Mouse (Mus musculus): ENCODE results near the gene 2310034G01Rik. TPM values are rescaled to one million over a fixed set of nuclear protein-coding genes. Genes with fewer than 3 reads are reported as not detected.

2310034G01Rik gene
- total and polyA plus RNA-seq, 3 experiments = 1.1 to 1.6 (median 1.4) TPM

GRCm38 (mm10) chr19:46300294-46301045, 49.6 kb downstream of the 2310034G01Rik start:
- dilution Hi-C loops (cut with MboI; ENCODE audit: extremely low pct_ligation_motif_present, extremely low pct_unique_long_range_greater_than_20kb, low sequenced_read_pairs) = no loop called here
- no peak overlapping the region for H3K4me2 ChIP-seq (ENCODE audit: insufficient read depth, low read depth, poor library complexity, severe bottlenecking)
- in situ Hi-C loops (cut with MboI; ENCODE audit: low pct_ligation_motif_present, low pct_unique_long_range_greater_than_20kb, low sequenced_read_pairs) = no loop called here
- no peak overlapping the region for H3K27ac ChIP-seq (ENCODE audit: insufficient read depth, low read depth)
- no peak overlapping the region for H3K4me3 ChIP-seq (replicated peaks in 1 of 3; ENCODE audit: low read depth in 2 of 3, low read length in 2 of 3, poor library complexity in 1 of 3)
- peaks cover 5 to 21% of the 10 kb centered on the region in 2 experiments; a peak in 3 of 4 replicates for H3K4me1 ChIP-seq (ENCODE audit: control insufficient read depth in 1 of 2, insufficient read depth in 2 of 2)
- H3K9ac ChIP-seq (ENCODE audit: insufficient read depth, low read depth) = no peak overlapping the region
- H3K36me3 ChIP-seq (replicated peaks in 1 of 2; ENCODE audit: control insufficient read depth in 1 of 2, insufficient read depth in 1 of 2, low read length in 1 of 2) = peaks cover 0 to 6% of the 10 kb centered on the region in 2 experiments
- TF ChIP-seq USF1 (IDR thresholded peaks at IDR 0.05; ENCODE audit: low read depth, low read length) (0 out of 2 replicates have a peak, but pooled peaks have one; percentile 4), E2F4 (IDR thresholded peaks at IDR 0.05; ENCODE audit: insufficient replicate concordance, low read depth, low read length) (no peak), ELF1 (IDR thresholded peaks at IDR 0.05; ENCODE audit: low read depth, low read length) (no peak), USF2 (conservative IDR thresholded peaks at IDR 0.05; ENCODE audit: low read depth, low read length) (0 out of 2 replicates have a peak, but pooled peaks have one; percentile 10), RAD21 (IDR thresholded peaks at IDR 0.05; ENCODE audit: low read depth, low read length) (no peak), RCOR1 (conservative IDR thresholded peaks at IDR 0.05; ENCODE audit: low read depth, low read length) (no peak), SMC3 (IDR thresholded peaks at IDR 0.05; ENCODE audit: low read depth, low read length) (no peak), ZNF384 (IDR thresholded peaks at IDR 0.05; ENCODE audit: low read depth, low read length) (no peak), KAT2A (IDR thresholded peaks at IDR 0.05; ENCODE audit: insufficient replicate concordance, low read length) (no peak), NELFE (IDR thresholded peaks at IDR 0.05; ENCODE audit: low read depth, low read length) (no peak)
- no peaks in the 10 kb centered on the region for H3K27me3 ChIP-seq (replicated peaks)
- no peak for DNase-seq (ENCODE audit: extremely low read depth)
- no peaks in the 10 kb centered on the region for H3K9me3 ChIP-seq (replicated peaks; ENCODE audit: low read length)
- H3K79me2 ChIP-seq (replicated peaks; ENCODE audit: control insufficient read depth, extremely low read depth, insufficient read depth, poor library complexity, severe bottlenecking) = no peaks in the 10 kb centered on the region

Other genes starting within 250 kb of the 2310034G01Rik start
- not detected in 2 replicates for gene Elovl3, start 218.4 kb downstream of the 2310034G01Rik start, total RNA-seq (2012; rRNA removed)
- not detected in 2 replicates for gene Elovl3, start 218.4 kb downstream of the 2310034G01Rik start, total RNA-seq (2014; rRNA removed)
- not detected in 2 replicates for gene Elovl3, start 218.4 kb downstream of the 2310034G01Rik start, polyA plus RNA-seq (2012; ENCODE audit: insufficient read length, low read depth)
- not detected in 2 replicates for gene Pitx3, start 202.0 kb downstream of the 2310034G01Rik start, total RNA-seq (2012; rRNA removed)
- gene Pitx3, start 202.0 kb downstream of the 2310034G01Rik start, total RNA-seq (2014; rRNA removed) = not detected in 2 replicates
- not detected in 2 replicates for gene Pitx3, start 202.0 kb downstream of the 2310034G01Rik start, polyA plus RNA-seq (2012; ENCODE audit: insufficient read length, low read depth)
- 18.7 and 22.7 TPM in 2 replicates for gene Gbf1, start 197.8 kb downstream of the 2310034G01Rik start, total RNA-seq (2012; rRNA removed)
- gene Gbf1, start 197.8 kb downstream of the 2310034G01Rik start, total RNA-seq (2014; rRNA removed) = 7.1 and 8.6 TPM in 2 replicates
- gene Gbf1, start 197.8 kb downstream of the 2310034G01Rik start, polyA plus RNA-seq (2012; ENCODE audit: insufficient read length, low read depth) = 23.9 and 26.1 TPM in 2 replicates
- 45.0 and 64.8 TPM in 2 replicates for gene Nfkb2, start 46.0 kb downstream of the 2310034G01Rik start, total RNA-seq (2012; rRNA removed)
- 37.1 and 44.3 TPM in 2 replicates for gene Nfkb2, start 46.0 kb downstream of the 2310034G01Rik start, total RNA-seq (2014; rRNA removed)
- gene Nfkb2, start 46.0 kb downstream of the 2310034G01Rik start, polyA plus RNA-seq (2012; ENCODE audit: insufficient read length, low read depth) = 67.5 and 71.7 TPM in 2 replicates
- 1.3 and 2.2 TPM in 2 replicates for gene Psd, start 23.1 kb downstream of the 2310034G01Rik start, total RNA-seq (2012; rRNA removed)
- 0.39 and 0.70 TPM in 2 replicates for gene Psd, start 23.1 kb downstream of the 2310034G01Rik start, total RNA-seq (2014; rRNA removed)
- 20.1 and 20.6 TPM in 2 replicates for gene Psd, start 23.1 kb downstream of the 2310034G01Rik start, polyA plus RNA-seq (2012; ENCODE audit: insufficient read length, low read depth)
- gene Fbxl15, start 22.1 kb downstream of the 2310034G01Rik start, total RNA-seq (2012; rRNA removed) = 9.9 and 10.4 TPM in 2 replicates
- gene Fbxl15, start 22.1 kb downstream of the 2310034G01Rik start, total RNA-seq (2014; rRNA removed) = 6.8 and 9.4 TPM in 2 replicates
- 7.3 and 7.6 TPM in 2 replicates for gene Fbxl15, start 22.1 kb downstream of the 2310034G01Rik start, polyA plus RNA-seq (2012; ENCODE audit: insufficient read length, low read depth)
- gene Cuedc2, start 11.6 kb downstream of the 2310034G01Rik start, total RNA-seq (2012; rRNA removed) = 95.1 and 102 TPM in 2 replicates
- 117 and 120 TPM in 2 replicates for gene Cuedc2, start 11.6 kb downstream of the 2310034G01Rik start, total RNA-seq (2014; rRNA removed)
- gene Cuedc2, start 11.6 kb downstream of the 2310034G01Rik start, polyA plus RNA-seq (2012; ENCODE audit: insufficient read length, low read depth) = 94.4 and 123 TPM in 2 replicates
- gene Mfsd13a, start 9.2 kb downstream of the 2310034G01Rik start, total RNA-seq (2012; rRNA removed) = 4.9 and 7.6 TPM in 2 replicates
- gene Mfsd13a, start 9.2 kb downstream of the 2310034G01Rik start, total RNA-seq (2014; rRNA removed) = 2.8 and 3.1 TPM in 2 replicates
- gene Mfsd13a, start 9.2 kb downstream of the 2310034G01Rik start, polyA plus RNA-seq (2012; ENCODE audit: insufficient read length, low read depth) = 13.2 and 15.9 TPM in 2 replicates
- gene Actr1a, start 45.4 kb upstream of the 2310034G01Rik start, total RNA-seq (2012; rRNA removed) = 75.7 and 87.8 TPM in 2 replicates
- gene Actr1a, start 45.4 kb upstream of the 2310034G01Rik start, total RNA-seq (2014; rRNA removed) = 69.4 and 70.7 TPM in 2 replicates
- 84.2 and 88.4 TPM in 2 replicates for gene Actr1a, start 45.4 kb upstream of the 2310034G01Rik start, polyA plus RNA-seq (2012; ENCODE audit: insufficient read length, low read depth)
- gene Sufu, start 46.6 kb upstream of the 2310034G01Rik start, total RNA-seq (2012; rRNA removed) = 8.7 and 9.8 TPM in 2 replicates
- 3.0 and 3.6 TPM in 2 replicates for gene Sufu, start 46.6 kb upstream of the 2310034G01Rik start, total RNA-seq (2014; rRNA removed)
- gene Sufu, start 46.6 kb upstream of the 2310034G01Rik start, polyA plus RNA-seq (2012; ENCODE audit: insufficient read length, low read depth) = 18.1 and 22.6 TPM in 2 replicates
- gene Trim8, start 151.4 kb upstream of the 2310034G01Rik start, total RNA-seq (2012; rRNA removed) = 11.0 and 12.0 TPM in 2 replicates
- 3.7 and 4.4 TPM in 2 replicates for gene Trim8, start 151.4 kb upstream of the 2310034G01Rik start, total RNA-seq (2014; rRNA removed)
- 23.3 and 24.9 TPM in 2 replicates for gene Trim8, start 151.4 kb upstream of the 2310034G01Rik start, polyA plus RNA-seq (2012; ENCODE audit: insufficient read length, low read depth)
- 38.4 and 46.5 TPM in 2 replicates for gene Arl3, start 222.9 kb upstream of the 2310034G01Rik start, total RNA-seq (2012; rRNA removed)
- 23.7 and 24.1 TPM in 2 replicates for gene Arl3, start 222.9 kb upstream of the 2310034G01Rik start, total RNA-seq (2014; rRNA removed)
- 40.4 and 45.3 TPM in 2 replicates for gene Arl3, start 222.9 kb upstream of the 2310034G01Rik start, polyA plus RNA-seq (2012; ENCODE audit: insufficient read length, low read depth)
- gene Sfxn2, start 223.1 kb upstream of the 2310034G01Rik start, total RNA-seq (2012; rRNA removed) = 8.5 and 9.4 TPM in 2 replicates
- gene Sfxn2, start 223.1 kb upstream of the 2310034G01Rik start, total RNA-seq (2014; rRNA removed) = 5.9 and 6.8 TPM in 2 replicates
- 11.1 and 11.8 TPM in 2 replicates for gene Sfxn2, start 223.1 kb upstream of the 2310034G01Rik start, polyA plus RNA-seq (2012; ENCODE audit: insufficient read length, low read depth)
- gene Wbp1l, start 248.8 kb upstream of the 2310034G01Rik start, total RNA-seq (2012; rRNA removed) = 17.4 and 20.2 TPM in 2 replicates
- gene Wbp1l, start 248.8 kb upstream of the 2310034G01Rik start, total RNA-seq (2014; rRNA removed) = 10.6 and 11.6 TPM in 2 replicates
- gene Wbp1l, start 248.8 kb upstream of the 2310034G01Rik start, polyA plus RNA-seq (2012; ENCODE audit: insufficient read length, low read depth) = 22.3 and 23.5 TPM in 2 replicates